Mouse (Mus musculus): ENCODE results near the gene Ano6.

GRCm38 (mm10) chr15:95915477-95915876, 124.8 kb downstream of the Ano6 start:
- TF ChIP-seq POLR2A (IDR thresholded peaks at IDR 0.05; ENCODE audit: low read depth, low read length) = no peak
- TF ChIP-seq EP300 (IDR thresholded peaks at IDR 0.05; ENCODE audit: low read length) = no peak
- no peak for TF ChIP-seq CHD1 (IDR thresholded peaks at IDR 0.05; ENCODE audit: low read depth, low read length)
- no peak for TF ChIP-seq E2F4 (IDR thresholded peaks at IDR 0.05; ENCODE audit: insufficient replicate concordance, low read depth, low read length)
- no peak for TF ChIP-seq CTCF (conservative IDR thresholded peaks at IDR 0.05 in 1 of 2, IDR thresholded peaks at IDR 0.05 in 1 of 2; ENCODE audit: low read depth in 2 of 2, low read length in 2 of 2)
- no peak for TF ChIP-seq GABPA (IDR thresholded peaks at IDR 0.05; ENCODE audit: insufficient replicate concordance, low read depth, low read length)
- TF ChIP-seq CHD2 (IDR thresholded peaks at IDR 0.05; ENCODE audit: low read length) = no peak
- no peak for TF ChIP-seq NRF1 (IDR thresholded peaks at IDR 0.05; ENCODE audit: low read depth, low read length)
- TF ChIP-seq MYC (IDR thresholded peaks at IDR 0.05; ENCODE audit: low read depth, low read length) = no peak
- TF ChIP-seq TBP (conservative IDR thresholded peaks at IDR 0.05; ENCODE audit: low read depth, low read length) = no peak
- no peak for TF ChIP-seq HCFC1 (IDR thresholded peaks at IDR 0.05; ENCODE audit: low read depth, low read length)
- TF ChIP-seq MAFK (IDR thresholded peaks at IDR 0.05; ENCODE audit: insufficient replicate concordance, low read length) = no peak

Data from CH12.LX (cell line).